17 mouse cellular contexts compared by ENCODE assay signal in genomic region chr5:23516962-23517361, GRCm38 (mm10).
DNase-seq lines count a peak whose midpoint lies in the region; ATAC-seq lines count a peak whose summit lies in the region.
"Had no signal": no experiment of that assay in that cellular context is flagged by ENCODE, and none has a peak within 500 bp of the region (broad histone marks: within the 10 kb centered on the region; RNA-seq: fewer than 3 reads in every experiment).

No protein-coding gene starts in this region.

- WGBS in forebrain, embryonic 13.5 days: 52% methylated on average over 3 of the region's 3 CpGs
- WGBS in forebrain, embryonic 10.5 days: 70% methylated on average over 3 of the region's 3 CpGs
- WGBS in neural tube, embryonic 11.5 days: 75% methylated on average over 3 of the region's 3 CpGs
- WGBS in midbrain, embryonic 15.5 days: 38% methylated on average over 3 of the region's 3 CpGs

- H3K9ac ChIP-seq in forebrain, embryonic 13.5 days: no peak overlapping the region
- H3K9ac ChIP-seq in neural tube, embryonic 11.5 days (ENCODE audit: low read length): no peak overlapping the region
- no peak overlapping the region for H3K9ac ChIP-seq in midbrain, embryonic 15.5 days
- H3K9ac ChIP-seq: heart, embryonic 12.5 days; limb, embryonic 12.5 days; liver, embryonic 14.5 days had no signal

- H3K4me2 ChIP-seq in forebrain, embryonic 13.5 days: no peak overlapping the region
- no peak overlapping the region for H3K4me2 ChIP-seq in neural tube, embryonic 11.5 days (ENCODE audit: low read depth)
- H3K4me2 ChIP-seq in midbrain, embryonic 15.5 days: no peak overlapping the region
- H3K4me2 ChIP-seq: heart, embryonic 12.5 days; limb, embryonic 12.5 days had no signal

- H3K4me3 ChIP-seq in forebrain, embryonic 13.5 days: no peak overlapping the region
- H3K4me3 ChIP-seq in forebrain, embryonic 10.5 days: no peak overlapping the region
- H3K4me3 ChIP-seq in neural tube, embryonic 11.5 days (ENCODE audit: low read depth, low read length): no peak overlapping the region
- no peak overlapping the region for H3K4me3 ChIP-seq in midbrain, embryonic 15.5 days
- H3K4me3 ChIP-seq: heart, embryonic 12.5 days; limb, embryonic 12.5 days; myocyte had no signal

- peaks cover 5% of the 10 kb centered on the region; the same call in 1 of the 2 replicates for H3K4me1 ChIP-seq in forebrain, embryonic 13.5 days
- H3K4me1 ChIP-seq in forebrain, embryonic 10.5 days: 0 out of 2 replicates have a peak, but pooled peaks cover 2% of the 10 kb centered on the region
- H3K4me1 ChIP-seq in neural tube, embryonic 11.5 days (ENCODE audit: control insufficient read depth, insufficient read depth, low read length): no peaks in the 10 kb centered on the region
- peaks cover 5% of the 10 kb centered on the region; the same call in 1 of the 2 replicates for H3K4me1 ChIP-seq in midbrain, embryonic 15.5 days
- H3K4me1 ChIP-seq: limb, embryonic 12.5 days had no signal

- ATAC-seq in forebrain, embryonic 13.5 days: no peak
- 0 out of 2 replicates have a peak, but pooled peaks have one; percentile 48 for ATAC-seq in neural tube, embryonic 11.5 days (ENCODE audit: insufficient read depth, low FRiP score, low TSS enrichment)
- peak; percentile 68; the same call in 1 of the 2 replicates for ATAC-seq in midbrain, embryonic 15.5 days (replicated peaks)
- ATAC-seq: intestine, embryonic 16.5 days had no signal

- DNase-seq in forebrain, embryonic 10.5 days (ENCODE audit: extremely low spot score, low spot score): no peak
- DNase-seq in neural tube, embryonic 11.5 days (ENCODE audit: low spot score): no peak
- no peak for DNase-seq in neural tube, embryonic 10.5 days (ENCODE audit: extremely low spot score, low spot score)
- no peak for DNase-seq in cerebellum, postnatal 25 days
- DNase-seq in cerebellum, adult 9-11 months: no peak
- no peak for DNase-seq in adrenal gland, postnatal 10 days
- DNase-seq: adrenal gland, postnatal 25 days; cerebellum, adult 8-10 months; gastrocnemius, postnatal 25 days; right cerebral cortex, postnatal 25 days had no signal

- no peaks in the 10 kb centered on the region for H3K27me3 ChIP-seq in forebrain, embryonic 13.5 days
- H3K27me3 ChIP-seq in forebrain, embryonic 10.5 days (ENCODE audit: poor library complexity, severe bottlenecking): no peaks in the 10 kb centered on the region
- H3K27me3 ChIP-seq in neural tube, embryonic 11.5 days (ENCODE audit: control insufficient read depth, insufficient read depth, low read length): no peaks in the 10 kb centered on the region
- no peaks in the 10 kb centered on the region for H3K27me3 ChIP-seq in midbrain, embryonic 15.5 days (replicated peaks)
- H3K27me3 ChIP-seq: heart, embryonic 12.5 days; limb, embryonic 12.5 days had no signal

- peak overlapping the region; percentile 44 for H3K27ac ChIP-seq in forebrain, embryonic 13.5 days
- no peak overlapping the region for H3K27ac ChIP-seq in forebrain, embryonic 10.5 days
- H3K27ac ChIP-seq in neural tube, embryonic 11.5 days (ENCODE audit: low read depth, low read length): no peak overlapping the region
- H3K27ac ChIP-seq in midbrain, embryonic 15.5 days: peak overlapping the region; percentile 43; the same call in 1 of the 2 replicates
- H3K27ac ChIP-seq: limb, embryonic 12.5 days; liver, embryonic 14.5 days had no signal

- H3K36me3 ChIP-seq in forebrain, embryonic 13.5 days (ENCODE audit: poor library complexity, severe bottlenecking): peaks cover 59% of the 10 kb centered on the region
- H3K36me3 ChIP-seq in forebrain, embryonic 10.5 days (replicated peaks): peaks cover 58% of the 10 kb centered on the region
- peaks cover 4% of the 10 kb centered on the region for H3K36me3 ChIP-seq in neural tube, embryonic 11.5 days (ENCODE audit: control insufficient read depth, insufficient read depth, low read length)
- H3K36me3 ChIP-seq in midbrain, embryonic 15.5 days (replicated peaks): peaks cover 4% of the 10 kb centered on the region; the same call in 1 of the 2 replicates

- no peaks in the 10 kb centered on the region for H3K9me3 ChIP-seq in forebrain, embryonic 13.5 days (replicated peaks)
- no peaks in the 10 kb centered on the region for H3K9me3 ChIP-seq in forebrain, embryonic 10.5 days
- no peaks in the 10 kb centered on the region for H3K9me3 ChIP-seq in neural tube, embryonic 11.5 days (ENCODE audit: control insufficient read depth, low read length)
- no peaks in the 10 kb centered on the region for H3K9me3 ChIP-seq in midbrain, embryonic 15.5 days
- H3K9me3 ChIP-seq: heart, embryonic 12.5 days; limb, embryonic 12.5 days had no signal

Comparison
In these comparisons a context has a peak if more than half of its experiments do, and no peak if none do; other contexts are left out.
1. H3K27ac ChIP-seq: peak in forebrain, embryonic 13.5 days (single experiment) and midbrain, embryonic 15.5 days (single experiment); none in forebrain, embryonic 10.5 days (single experiment) and neural tube, embryonic 11.5 days (single experiment).